Comparison of ENCODE assay signal across 8 mouse cellular contexts in genomic region chr3:58655362-58656130, GRCm38 (mm10). TPM values are rescaled to one million over a fixed set of nuclear protein-coding genes. Genes with fewer than 3 reads are reported as not detected.
DNase-seq lines count a peak whose midpoint lies in the region; ATAC-seq lines count a peak whose summit lies in the region.

No protein-coding gene starts in this region.

- no peak overlapping the region for H3K4me3 ChIP-seq in limb, embryonic 11.5 days (ENCODE audit: low read depth, low read length)
- no peak overlapping the region for H3K4me3 ChIP-seq in midbrain, embryonic 14.5 days (replicated peaks; ENCODE audit: low read depth, low read length)

- peak; percentile 88 for ATAC-seq in granulocyte monocyte progenitor cell, adult 5-6 weeks (replicated peaks; ENCODE audit: poor library complexity, severe bottlenecking)
- no peak for ATAC-seq in limb, embryonic 11.5 days (ENCODE audit: insufficient number of reproducible peaks, low FRiP score, low TSS enrichment, low read depth)
- ATAC-seq in midbrain, embryonic 14.5 days (ENCODE audit: low FRiP score, low TSS enrichment): peak; percentile 75

- H3K4me2 ChIP-seq in limb, embryonic 11.5 days (ENCODE audit: low read depth, severe bottlenecking): no peak overlapping the region
- H3K4me2 ChIP-seq in midbrain, embryonic 14.5 days (ENCODE audit: low read length): no peak overlapping the region

- no peaks in the 10 kb centered on the region for H3K9me3 ChIP-seq in limb, embryonic 11.5 days (ENCODE audit: control insufficient read depth, low read length)
- no peaks in the 10 kb centered on the region for H3K9me3 ChIP-seq in midbrain, embryonic 14.5 days (ENCODE audit: control insufficient read depth, low read length)

- H3K9ac ChIP-seq in limb, embryonic 11.5 days (ENCODE audit: low read length): no peak overlapping the region
- no peak overlapping the region for H3K9ac ChIP-seq in midbrain, embryonic 14.5 days (replicated peaks; ENCODE audit: low read length)

- no peaks in the 10 kb centered on the region for H3K27me3 ChIP-seq in limb, embryonic 11.5 days (ENCODE audit: control insufficient read depth, insufficient read depth, low read length)
- H3K27me3 ChIP-seq in midbrain, embryonic 14.5 days (ENCODE audit: control insufficient read depth, insufficient read depth, low read length): no peaks in the 10 kb centered on the region

- no peak overlapping the region for H3K27ac ChIP-seq in limb, embryonic 11.5 days (replicated peaks; ENCODE audit: low read depth, low read length)
- H3K27ac ChIP-seq in midbrain, embryonic 14.5 days (replicated peaks; ENCODE audit: low read depth, low read length): no peak overlapping the region

- H3K4me1 ChIP-seq in limb, embryonic 11.5 days (ENCODE audit: control insufficient read depth, insufficient read depth, low read length): no peaks in the 10 kb centered on the region
- no peaks in the 10 kb centered on the region for H3K4me1 ChIP-seq in midbrain, embryonic 14.5 days (ENCODE audit: control insufficient read depth, insufficient read depth, low read length)

- peak; percentile 29 for DNase-seq in ovary, postnatal 10 days (ENCODE audit: low spot score)
- DNase-seq in ovary, adult 18-20 months (ENCODE audit: low spot score): no peak
- DNase-seq in cerebellum, postnatal 10 days: peak; percentile 86 to 91
- peak; percentile 46 for DNase-seq in kidney, adult 11 months
- peak; percentile 78 for DNase-seq in limb, embryonic 11.5 days (ENCODE audit: low spot score)
- peak; percentile 88 for DNase-seq in midbrain, embryonic 14.5 days
- DNase-seq in spleen, postnatal 4 days (ENCODE audit: low spot score in 2 of 2): peak; percentile 54 to 78

- 51% methylated on average over 17 of the region's 17 CpGs for WGBS in limb, embryonic 11.5 days
- 50% methylated on average over 17 of the region's 17 CpGs for WGBS in midbrain, embryonic 14.5 days

- no peaks in the 10 kb centered on the region for H3K36me3 ChIP-seq in limb, embryonic 11.5 days (ENCODE audit: control insufficient read depth, insufficient read depth, low read length)
- H3K36me3 ChIP-seq in midbrain, embryonic 14.5 days (ENCODE audit: control insufficient read depth, insufficient read depth, low read length): no peaks in the 10 kb centered on the region

RNA-seq across cellular contexts. Expression of gene Erich6, which starts 18.5 kb away (rescaled TPM):
- total RNA-seq in granulocyte monocyte progenitor cell, adult 5-6 weeks (2014; fragmentation: Nextera tagmentation): not detected in 2 replicates
- total RNA-seq in granulocyte monocyte progenitor cell, adult 5-6 weeks (2017): not detected in 2 replicates
- polyA plus RNA-seq in limb, embryonic 11.5 days (2014; fragmentation: Nextera tagmentation; extraction: Ambion mirVana): 0.08 TPM in 1 of 2 replicates, not detected in the other
- 0.23 and 0.41 TPM in 2 replicates for polyA plus RNA-seq in midbrain, embryonic 14.5 days (2014; fragmentation: Nextera tagmentation; extraction: Ambion mirVana)

RNA-seq across cellular contexts. Expression of gene Siah2, which starts 36.7 kb away (rescaled TPM):
- 8.3 and 9.4 TPM in 2 replicates for total RNA-seq in granulocyte monocyte progenitor cell, adult 5-6 weeks (2014; fragmentation: Nextera tagmentation)
- 8.7 and 13.8 TPM in 2 replicates for total RNA-seq in granulocyte monocyte progenitor cell, adult 5-6 weeks (2017)
- 4.2 and 5.1 TPM in 2 replicates for polyA plus RNA-seq in limb, embryonic 11.5 days (2014; fragmentation: Nextera tagmentation; extraction: Ambion mirVana)
- 9.9 and 11.8 TPM in 2 replicates for polyA plus RNA-seq in midbrain, embryonic 14.5 days (2014; fragmentation: Nextera tagmentation; extraction: Ambion mirVana)
